Mouse (Mus musculus): Measurements from ENCODE around the gene Adcy5.

Gene Adcy5

GRCm38 (mm10) chr16:35319773-35320172 lies 165.1 kb downstream of the Adcy5 start:
- DNase-seq = no peak

- no peak for DNase-seq
Observed at GRCm38 (mm10) chr16:35330451-35330850, 175.8 kb downstream of the Adcy5 start.
